Mouse (Mus musculus) left cerebral cortex, adult 8-10 months (tissue): ENCODE measurements around the gene Vmn2r24. TPM values are rescaled to one million over a fixed set of nuclear protein-coding genes. Genes with fewer than 3 reads are reported as not detected.
"Not testable (repeated sequence)": the region's sequence is repeated elsewhere in the genome, so short reads cannot be mapped to it uniquely, and the experiment has no call there.

ENCODE experiments used
- DNase-seq, 2 experiments: peaks; one replicate each; pipeline ENCODE4 v3.0.0; 2022; ENCODE audit warnings: low spot score in 2 of 2
- total RNA-seq, 4 experiments: library from RNA; stranded (reverse); gene quantifications; 2 replicates each; pipeline ENCODE4 v1.2.4; 2022

The Vmn2r24 gene
- total RNA-seq, result under 1 TPM in 1 of 4 experiments, not detected in 3; 0.04 TPM

GRCm38 (mm10) chr6:123778579-123778978 is at the start of gene Vmn2r24:
Vmn2r24 (plus strand) TSS chr6:123778879.
- no peak for DNase-seq

GRCm38 (mm10) chr6:123770031-123770430 is 8.6 kb upstream of the Vmn2r24 start:
- no peak for DNase-seq

DNA sequence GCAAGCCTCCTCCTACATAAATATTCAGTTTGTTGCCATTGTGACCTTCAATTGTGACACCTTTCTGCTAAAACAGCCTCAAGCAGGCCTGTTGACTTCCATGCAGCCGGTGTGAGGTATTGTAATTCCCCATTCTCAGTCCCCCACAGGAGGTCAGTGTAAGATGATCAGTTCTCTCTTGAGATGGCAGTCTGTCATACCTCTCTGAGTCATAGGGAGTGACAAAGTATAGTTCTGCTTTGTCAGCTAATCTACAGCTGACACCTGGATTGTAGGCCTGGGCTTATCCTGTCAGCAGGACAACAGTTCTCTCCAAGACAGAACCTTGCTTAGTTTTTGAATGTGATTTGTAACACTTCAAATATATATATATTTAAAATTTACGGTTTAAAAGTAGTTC is 6.2 kb downstream of the Vmn2r24 start:
- DNase-seq, result no peak

- DNase-seq, result no peak
Measured at GRCm38 (mm10) chr6:123793746-123794145, 15.1 kb downstream of the Vmn2r24 start.

GRCm38 (mm10) chr6:123810291-123810690 is 31.6 kb downstream of the Vmn2r24 start:
- not testable (repeated sequence) for DNase-seq

DNA sequence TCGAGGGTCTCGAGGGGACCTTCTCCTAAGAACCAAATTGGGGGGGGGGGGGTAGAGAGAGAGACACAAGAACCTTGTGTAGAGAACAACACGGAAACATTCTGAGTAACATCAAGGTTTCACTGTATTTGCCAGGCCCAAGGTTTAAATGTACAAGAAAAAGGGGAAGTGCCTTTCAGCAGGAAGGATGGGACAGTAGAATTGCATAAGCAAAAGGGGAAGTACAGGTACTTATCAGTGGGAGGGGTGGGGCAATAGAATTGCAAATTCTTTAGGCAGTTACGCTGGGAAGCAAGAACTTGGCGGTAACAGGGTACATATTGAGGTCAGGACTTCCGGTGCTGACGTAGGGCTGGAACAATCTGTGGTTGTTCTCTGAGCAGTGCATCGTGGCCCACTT is 41.3 kb downstream of the Vmn2r24 start:
- no peak for DNase-seq

DNA sequence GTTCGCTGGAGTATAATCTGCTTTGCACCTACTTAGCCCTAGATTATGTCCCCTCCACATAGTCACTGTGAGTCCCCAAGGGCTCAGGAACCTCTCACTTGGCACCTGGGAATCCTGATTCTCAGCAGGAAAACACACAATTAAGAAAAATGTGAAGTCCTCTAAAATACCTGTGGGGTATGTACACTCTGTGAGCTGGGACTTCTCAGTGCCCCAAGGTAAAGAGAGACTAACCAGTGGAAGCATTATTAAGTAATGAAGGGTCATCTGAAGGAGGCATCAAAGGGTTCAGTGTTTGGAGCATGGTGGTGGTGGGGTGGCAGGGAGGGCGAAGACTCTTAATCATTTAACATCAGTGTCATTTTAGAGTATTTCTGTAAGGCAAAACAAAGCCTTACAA is 74.7 kb downstream of the Vmn2r24 start, which contains the start of gene Vmn2r25:
Gene Vmn2r25 (minus strand): TSS at position 101 of the 400 bp plus-strand sequence.
- DNase-seq, result not testable (repeated sequence)

Other genes with a start within 250 kb of the Vmn2r24 start
- gene Vmn2r21, start 245.5 kb upstream of the Vmn2r24 start, total RNA-seq, result not detected
- gene Vmn2r22, start 128.2 kb upstream of the Vmn2r24 start, total RNA-seq, result not detected
- not detected for gene Vmn2r23, start 76.2 kb upstream of the Vmn2r24 start, total RNA-seq
- gene Vmn2r25, start 74.6 kb downstream of the Vmn2r24 start, total RNA-seq, result not detected
- under 1 TPM in 2 of 4 experiments, not detected in 2; 0.04 to 0.12 TPM for gene Vmn2r26, start 245.7 kb downstream of the Vmn2r24 start, total RNA-seq